Mouse (Mus musculus) hematopoietic stem cell, adult 5-6 weeks (primary cell): ENCODE measurements around the gene Nelfb. TPM values are rescaled to one million over a fixed set of nuclear protein-coding genes. Genes with fewer than 3 reads are reported as not detected.

Experiments
- ATAC-seq, 2 experiments: fragments of 125-278 bp in 1 of 2; replicated peaks in 1 of 2; 2 replicates each; pipeline ENCODE4 v1.8.0; 2016 to 2017; ENCODE audit warnings: inconsistent platforms in 2 of 2, mild to moderate bottlenecking in 2 of 2, moderate number of reproducible peaks in 2 of 2, low read depth in 1 of 2, moderate TSS enrichment in 1 of 2; ENCODE audit not compliant: low FRiP score in 2 of 2, poor library complexity in 2 of 2, severe bottlenecking in 2 of 2, insufficient read depth in 1 of 2, low TSS enrichment in 1 of 2
- total RNA-seq: library from RNA; stranded (forward); fragments of 172-1452, 232-1000 nt; gene quantifications from 2 replicates; pipeline ENCODE4 v1.2.3, GENCODE M21; 2017

The Nelfb gene
- total RNA-seq, 1 experiment from 2014 or later, result 40.1 TPM

- no peak for ATAC-seq
Measured at GRCm38 (mm10) chr2:25171769-25172153, 39.5 kb downstream of the Nelfb start.

GRCm38 (mm10) chr2:25171101-25171768 is 40.1 kb downstream of the Nelfb start:
- no peak for ATAC-seq

DNA sequence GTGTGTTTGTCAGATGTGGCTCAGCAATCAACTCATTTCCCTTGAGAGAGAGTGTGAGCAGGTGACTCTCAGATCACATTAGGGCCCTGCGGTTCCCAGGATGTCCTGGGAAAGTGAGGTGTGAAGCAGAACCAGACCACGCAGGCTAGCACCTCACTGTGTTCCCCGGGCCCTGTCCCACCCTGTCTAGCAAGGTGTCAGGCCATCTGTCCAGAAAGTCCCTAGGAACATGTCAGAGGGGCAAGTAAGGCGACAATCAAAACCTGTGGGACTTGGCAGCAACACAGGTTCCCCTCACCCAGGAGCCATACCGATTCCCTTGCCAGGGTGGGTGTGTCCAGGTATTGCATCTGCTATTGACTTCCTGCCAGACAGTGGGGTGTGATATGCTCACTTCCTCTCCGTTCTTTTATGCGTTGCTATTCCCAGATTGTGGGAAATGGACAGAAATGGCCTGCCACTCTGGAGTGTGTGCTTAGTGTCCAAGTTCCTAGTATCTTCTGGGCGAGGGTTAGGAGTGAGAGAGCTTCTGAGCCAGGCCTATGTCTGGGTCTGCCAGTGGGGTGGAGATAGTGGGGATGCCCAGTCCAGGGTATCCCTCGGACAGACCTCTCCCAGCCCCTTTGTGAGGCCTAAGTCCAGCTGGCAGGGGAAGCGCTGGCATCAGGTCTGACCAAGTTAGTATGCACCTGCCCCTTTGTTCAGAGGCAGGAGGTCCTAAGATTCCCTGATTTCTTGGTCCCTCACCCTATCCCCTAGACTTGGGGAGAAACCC is 40.8 kb downstream of the Nelfb start:
- 0 out of 4 replicates have a peak, but pooled peaks of 1 of the 2 experiments have one; percentile 13 for ATAC-seq

GRCm38 (mm10) chr2:25169778-25170177 is 41.5 kb downstream of the Nelfb start:
- ATAC-seq, result no peak

- no peak for ATAC-seq
Measured at GRCm38 (mm10) chr2:25168665-25168978, 42.7 kb downstream of the Nelfb start.

DNA sequence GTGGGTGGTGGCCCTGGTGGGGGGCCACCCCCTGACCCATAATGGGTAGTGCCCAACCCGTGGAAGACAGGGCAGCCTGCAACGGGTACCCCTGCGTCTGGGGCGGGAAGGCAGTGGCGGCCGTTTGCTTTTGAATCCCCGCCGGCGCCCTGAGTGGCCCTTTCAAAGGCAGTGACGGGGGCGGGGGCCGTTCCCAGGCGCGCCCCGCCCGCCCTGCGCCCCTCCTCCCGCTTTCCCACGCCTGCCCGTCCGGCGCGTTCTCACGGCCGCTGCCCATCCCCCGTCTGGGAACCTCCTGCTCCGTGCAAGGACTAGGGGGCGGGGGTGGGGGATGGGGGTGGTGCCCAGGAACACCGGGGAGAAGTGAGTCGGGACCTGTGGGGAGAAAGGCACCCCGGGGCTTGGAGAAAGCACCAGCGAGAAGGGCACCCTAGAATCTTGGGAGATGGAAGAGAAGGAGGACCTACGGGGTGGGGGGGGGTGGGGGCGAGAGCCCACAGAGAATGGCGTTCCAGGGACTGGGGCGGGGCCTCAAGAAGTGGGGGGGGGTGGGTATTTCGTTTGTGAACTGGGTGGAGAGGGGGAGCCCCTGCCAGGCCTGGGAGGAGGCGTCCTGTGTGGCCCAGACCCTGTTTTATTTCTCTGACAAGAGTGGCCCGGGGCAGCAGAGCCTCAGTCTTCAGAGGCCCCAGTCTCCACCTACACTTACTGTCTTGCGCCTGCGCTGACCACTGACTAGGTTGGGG is 43.2 kb downstream of the Nelfb start:
- no peak for ATAC-seq

GRCm38 (mm10) chr2:25167481-25167880 is 43.8 kb downstream of the Nelfb start:
- ATAC-seq, result no peak

GRCm38 (mm10) chr2:25157655-25158054 is 53.6 kb downstream of the Nelfb start:
- peak; percentile 53 to 60; a peak in 3 of 4 replicates for ATAC-seq

DNA sequence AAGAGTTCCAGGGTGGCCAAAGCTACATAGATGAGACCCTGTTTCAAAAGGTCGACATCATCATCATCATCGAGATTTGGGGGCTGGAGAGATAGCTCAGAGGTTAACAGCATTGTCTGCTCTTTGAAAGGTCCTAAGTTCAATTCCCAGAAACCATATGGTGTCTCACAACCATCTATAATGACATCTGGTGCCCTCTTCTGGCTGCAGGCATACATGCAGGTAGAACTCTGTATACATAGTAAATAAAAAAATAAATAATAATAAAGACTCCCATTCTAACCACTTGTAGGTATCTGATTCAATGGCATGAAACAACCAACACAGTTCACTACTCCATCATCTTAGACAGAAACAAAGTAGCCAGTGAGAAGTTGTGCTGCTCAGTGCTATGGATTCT is 54.3 kb downstream of the Nelfb start:
- no peak for ATAC-seq

DNA sequence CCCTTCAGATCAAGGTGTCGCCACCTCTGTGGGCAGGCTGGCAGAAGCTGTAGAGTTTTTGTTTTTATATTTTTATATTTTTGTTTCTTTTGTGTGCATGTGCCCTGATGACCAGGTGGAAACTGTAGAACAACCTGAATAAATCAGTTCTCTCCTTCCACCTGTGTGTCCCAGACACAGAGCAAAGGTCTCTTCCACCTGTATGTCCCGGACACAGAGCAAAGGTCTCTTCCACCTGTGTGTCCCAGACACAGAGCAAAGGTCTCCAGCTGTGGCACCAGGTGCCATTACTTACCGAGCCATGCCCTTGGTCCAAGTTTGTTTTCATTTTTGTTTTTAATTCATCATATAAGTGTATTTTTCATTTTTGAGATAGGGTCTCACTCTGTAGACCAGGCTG is 55.1 kb downstream of the Nelfb start:
- no peak for ATAC-seq

DNA sequence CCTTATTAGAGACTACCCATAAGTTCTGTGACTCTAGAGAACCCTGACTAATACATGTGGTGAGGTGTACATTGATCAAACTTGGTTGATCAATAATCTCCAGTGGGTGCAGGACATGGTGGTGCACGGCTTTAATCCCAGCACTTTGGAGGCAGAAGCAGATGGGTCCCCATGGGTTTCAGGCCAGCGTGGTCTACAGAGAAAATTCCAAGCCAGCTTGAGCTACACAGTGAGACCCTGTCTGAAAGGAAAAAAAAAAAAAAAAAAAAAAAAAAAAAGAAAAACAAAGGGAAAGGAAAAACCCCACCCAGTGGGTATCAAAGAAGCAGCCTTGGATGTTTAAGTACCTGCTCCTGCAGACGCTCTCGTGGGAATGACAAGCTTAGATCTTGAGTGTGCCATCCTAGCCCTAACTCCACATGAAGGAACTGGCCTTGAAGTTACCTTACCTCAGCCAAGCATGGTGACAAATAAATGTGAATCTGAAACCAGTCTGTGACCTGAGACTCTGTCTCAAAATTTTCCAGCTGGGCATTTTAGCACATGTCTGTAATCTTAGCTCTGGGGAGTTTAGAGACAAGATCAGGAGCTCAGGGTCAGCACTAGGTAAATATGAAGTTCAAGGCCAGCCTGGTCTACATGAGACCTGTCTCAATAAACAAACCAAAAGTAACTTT is 59.9 kb downstream of the Nelfb start:
- no peak for ATAC-seq

Other genes with a start within 250 kb of the Nelfb start
- 22.3 and 28.9 TPM in 2 replicates for gene Dph7, start 249.1 kb downstream of the Nelfb start, total RNA-seq
- gene Mrpl41, start 236.4 kb downstream of the Nelfb start, total RNA-seq, result 67.4 and 81.5 TPM in 2 replicates
- 41.2 and 70.3 TPM in 2 replicates for gene Pnpla7, start 235.5 kb downstream of the Nelfb start, total RNA-seq
- gene Nsmf, start 157.1 kb downstream of the Nelfb start, total RNA-seq, result 16.0 and 28.9 TPM in 2 replicates
- gene Entpd8, start 131.2 kb downstream of the Nelfb start, total RNA-seq, result not detected in 2 replicates
- 1.0 TPM in 1 of 2 replicates, not detected in the other for gene Noxa1, start 116.3 kb downstream of the Nelfb start, total RNA-seq
- gene Nrarp, start 30.7 kb downstream of the Nelfb start, total RNA-seq, result 2.6 and 4.4 TPM in 2 replicates
- gene Tor4a, start 14.6 kb downstream of the Nelfb start, total RNA-seq, result 30.0 and 33.3 TPM in 2 replicates
- not detected in 2 replicates for gene Stpg3, start 3.1 kb upstream of the Nelfb start, total RNA-seq
- gene Fam166a, start 7.3 kb upstream of the Nelfb start, total RNA-seq, result not detected in 2 replicates
- 426 and 473 TPM in 2 replicates for gene Tubb4b, start 13.2 kb upstream of the Nelfb start, total RNA-seq
- 0.81 TPM in 1 of 2 replicates, not detected in the other for gene Slc34a3, start 22.9 kb upstream of the Nelfb start, total RNA-seq
- not detected in 2 replicates for gene Rnf224, start 25.3 kb upstream of the Nelfb start, total RNA-seq
- 0.50 TPM in 1 of 2 replicates, not detected in the other for gene Rnf208, start 30.8 kb upstream of the Nelfb start, total RNA-seq
- not detected in 2 replicates for gene Cysrt1, start 31.0 kb upstream of the Nelfb start, total RNA-seq
- 1.4 and 5.1 TPM in 2 replicates for gene AL732309.1, start 35.4 kb upstream of the Nelfb start, total RNA-seq
- 9.9 and 10.8 TPM in 2 replicates for gene Tmem203, start 44.0 kb upstream of the Nelfb start, total RNA-seq
- gene Tprn, start 51.1 kb upstream of the Nelfb start, total RNA-seq, result 8.2 and 10.6 TPM in 2 replicates
- 46.4 and 82.9 TPM in 2 replicates for gene Ssna1, start 60.9 kb upstream of the Nelfb start, total RNA-seq
- gene Anapc2, start 61.0 kb upstream of the Nelfb start, total RNA-seq, result 39.0 and 46.9 TPM in 2 replicates
- not detected in 2 replicates for gene Tmem210, start 76.7 kb upstream of the Nelfb start, total RNA-seq
- not detected in 2 replicates for gene Lrrc26, start 78.4 kb upstream of the Nelfb start, total RNA-seq
- gene Grin1, start 107.7 kb upstream of the Nelfb start, total RNA-seq, result not detected in 2 replicates
- gene Man1b1, start 120.8 kb upstream of the Nelfb start, total RNA-seq, result 60.9 and 70.9 TPM in 2 replicates
- gene Dpp7, start 144.9 kb upstream of the Nelfb start, total RNA-seq, result 11.9 and 31.6 TPM in 2 replicates
- gene Uap1l1, start 154.2 kb upstream of the Nelfb start, total RNA-seq, result 8.2 and 12.6 TPM in 2 replicates
- gene Sapcd2, start 160.8 kb upstream of the Nelfb start, total RNA-seq, result 3.3 and 12.1 TPM in 2 replicates
- gene Entpd2, start 184.4 kb upstream of the Nelfb start, total RNA-seq, result not detected in 2 replicates
- 0.74 and 2.3 TPM in 2 replicates for gene Npdc1, start 187.9 kb upstream of the Nelfb start, total RNA-seq
- 23.6 and 28.5 TPM in 2 replicates for gene Fut7, start 211.8 kb upstream of the Nelfb start, total RNA-seq
- gene Abca2, start 217.2 kb upstream of the Nelfb start, total RNA-seq, result 52.7 and 57.5 TPM in 2 replicates
- gene Clic3, start 245.3 kb upstream of the Nelfb start, total RNA-seq, result not detected in 2 replicates
- gene Paxx, start 249.6 kb upstream of the Nelfb start, total RNA-seq, result 27.5 and 28.0 TPM in 2 replicates